Mouse (Mus musculus) lung, postnatal 25 days (tissue): Measurements from ENCODE around the gene Sf3a3.
"Not testable (repeated sequence)": the region's sequence is repeated elsewhere in the genome, so short reads cannot be mapped to it uniquely, and the experiment has no call there.

ENCODE experiments used
- DNase-seq: peaks from one replicate; pipeline ENCODE4 v3.0.0; 2022; ENCODE audit warnings: low spot score

Sf3a3 gene

GRCm38 (mm10) chr4:124700248-124700971 is 14.2 kb upstream of the Sf3a3 start, which contains the start of gene Fhl3:
Fhl3 (plus strand) TSS chr4:124700701.
- DNase-seq = peak; percentile 41

GRCm38 (mm10) chr4:124701052-124701845 is 13.3 kb upstream of the Sf3a3 start:
- DNase-seq = no peak

- no peak for DNase-seq
These were observed 12.7 kb upstream of the Sf3a3 start for GRCm38 (mm10) chr4:124701916-124702315.

DNA sequence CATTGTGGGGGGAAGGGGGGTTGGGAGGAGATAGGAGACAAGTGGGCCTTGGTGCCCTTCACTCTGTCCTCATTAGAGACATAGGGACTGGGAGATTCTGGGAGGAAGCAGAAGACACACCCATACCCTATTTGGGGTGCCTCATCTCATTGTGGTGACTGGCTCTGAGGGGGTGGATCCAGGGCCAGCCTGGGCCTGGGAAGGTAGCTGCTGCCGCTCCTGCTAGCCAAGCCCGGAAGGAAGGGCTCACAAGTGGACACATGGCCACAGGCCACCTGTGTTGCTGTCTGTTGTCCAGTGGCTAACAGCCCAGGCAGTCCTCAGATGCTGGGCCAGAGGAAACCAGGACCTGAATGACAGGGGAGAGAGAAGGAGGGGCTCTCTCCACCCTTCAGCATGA is 11.2 kb upstream of the Sf3a3 start:
- no peak for DNase-seq

- DNase-seq = no peak
These were observed 10.4 kb upstream of the Sf3a3 start for GRCm38 (mm10) chr4:124703881-124704796.

- DNase-seq = peak; percentile 45
These were observed 9.6 kb upstream of the Sf3a3 start for GRCm38 (mm10) chr4:124704797-124705474.

DNA sequence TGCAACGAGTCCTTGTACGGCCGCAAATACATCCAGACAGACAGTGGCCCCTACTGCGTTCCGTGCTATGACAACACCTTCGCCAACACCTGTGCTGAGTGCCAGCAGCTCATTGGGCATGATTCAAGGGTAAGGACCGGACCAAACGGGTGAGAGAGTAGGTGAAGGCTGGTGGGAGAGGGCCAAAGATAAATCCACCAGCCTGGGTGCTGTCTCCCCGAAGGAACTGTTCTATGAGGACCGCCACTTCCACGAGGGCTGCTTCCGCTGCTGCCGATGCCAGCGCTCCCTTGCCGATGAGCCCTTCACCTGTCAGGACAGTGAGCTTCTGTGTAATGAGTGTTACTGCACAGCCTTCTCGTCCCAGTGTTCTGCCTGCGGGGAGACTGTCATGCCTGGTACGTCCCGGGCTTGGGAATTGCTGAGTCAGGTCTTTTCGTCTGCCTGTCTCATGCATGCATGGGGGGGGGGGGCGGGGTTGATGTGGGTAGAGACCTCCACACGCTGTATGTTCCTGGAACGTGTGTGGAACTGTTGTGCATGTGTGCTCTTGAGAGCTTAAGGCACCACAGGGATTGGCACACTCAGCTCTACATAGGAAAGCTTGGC is 8.8 kb upstream of the Sf3a3 start:
- DNase-seq = no peak

DNA sequence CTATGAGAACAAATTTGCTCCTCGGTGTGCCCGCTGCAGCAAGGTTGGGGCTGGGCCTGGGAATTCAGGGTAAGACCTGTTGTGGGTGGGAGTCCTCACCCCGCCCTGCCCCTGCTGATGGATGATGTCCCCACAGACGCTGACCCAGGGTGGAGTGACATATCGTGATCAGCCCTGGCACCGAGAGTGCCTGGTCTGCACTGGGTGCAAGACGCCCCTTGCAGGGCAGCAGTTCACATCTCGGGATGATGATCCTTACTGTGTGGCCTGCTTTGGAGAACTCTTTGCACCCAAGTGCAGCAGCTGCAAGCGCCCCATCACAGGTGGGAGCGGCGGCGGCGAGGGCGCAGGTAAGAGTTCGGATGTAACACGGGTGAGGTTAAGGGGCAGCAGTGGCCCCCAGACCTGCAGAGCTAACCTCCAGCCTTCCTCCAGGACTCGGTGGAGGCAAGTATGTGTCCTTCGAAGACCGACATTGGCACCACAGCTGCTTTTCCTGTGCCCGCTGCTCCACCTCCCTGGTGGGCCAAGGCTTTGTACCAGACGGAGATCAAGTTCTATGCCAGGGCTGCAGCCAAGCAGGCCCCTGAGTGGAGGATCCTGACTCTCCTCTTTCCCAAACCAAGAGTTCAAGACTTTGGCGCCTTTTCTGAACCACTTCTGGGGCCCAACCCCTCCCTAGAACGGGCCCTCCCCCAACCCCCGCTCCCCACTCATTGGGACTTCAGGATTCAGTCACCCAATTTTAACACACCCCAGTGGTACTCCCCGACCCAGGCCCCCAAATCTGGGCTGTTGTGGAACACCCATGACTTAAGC is 7.0 kb upstream of the Sf3a3 start:
- not testable (repeated sequence) for DNase-seq

GRCm38 (mm10) chr4:124708200-124708517 is 6.4 kb upstream of the Sf3a3 start:
- not testable (repeated sequence) for DNase-seq

DNA sequence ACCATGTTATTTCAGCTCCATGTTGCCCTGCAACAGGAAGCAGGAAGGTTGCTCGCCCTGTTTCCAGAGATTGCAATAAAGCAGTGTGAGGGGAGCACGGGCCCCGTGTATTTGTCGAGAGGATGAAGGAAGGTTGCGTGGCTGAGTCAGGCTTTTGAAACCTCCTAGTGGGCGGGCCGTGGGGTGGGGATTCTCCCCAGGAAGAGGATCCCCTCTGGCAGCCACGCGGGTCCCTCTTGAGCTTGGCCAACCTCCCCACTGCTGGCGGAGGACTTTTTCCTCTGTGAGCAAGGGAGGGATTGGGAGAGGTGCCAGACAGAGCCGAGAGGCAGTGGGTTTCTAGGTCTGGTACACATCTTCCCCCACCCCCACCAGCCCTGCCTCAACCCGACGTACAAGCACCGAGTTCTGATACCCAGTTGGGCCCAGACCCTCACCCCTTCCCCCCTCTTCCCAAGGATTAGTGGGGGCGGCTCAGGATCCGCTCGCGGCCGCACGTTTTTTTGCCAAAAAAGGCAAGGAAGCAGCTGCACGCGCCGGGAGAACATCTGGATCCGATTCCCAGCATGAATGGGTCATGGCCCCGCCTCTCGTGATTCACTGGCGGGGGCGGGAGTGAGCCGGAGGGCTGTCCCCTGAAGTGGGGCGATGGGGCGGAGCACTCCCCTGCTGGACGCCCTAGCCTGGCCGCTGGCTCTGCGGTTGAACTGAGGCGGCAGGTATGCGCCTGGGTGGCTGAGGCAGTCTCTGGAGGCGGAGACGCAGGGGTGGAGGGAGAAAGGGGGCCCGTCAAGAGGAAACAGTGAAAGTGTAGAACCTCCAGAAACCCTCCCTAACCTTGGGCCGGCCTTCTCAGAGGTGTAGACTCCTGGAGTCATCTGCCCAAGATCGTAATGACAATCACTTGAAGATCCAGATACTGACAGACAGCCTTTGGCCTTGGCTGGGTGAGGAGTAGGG is 5.8 kb upstream of the Sf3a3 start:
- DNase-seq = peak; percentile 93

- peak; percentile 42 for DNase-seq
These were observed 4.6 kb upstream of the Sf3a3 start for GRCm38 (mm10) chr4:124709961-124710446.

DNA sequence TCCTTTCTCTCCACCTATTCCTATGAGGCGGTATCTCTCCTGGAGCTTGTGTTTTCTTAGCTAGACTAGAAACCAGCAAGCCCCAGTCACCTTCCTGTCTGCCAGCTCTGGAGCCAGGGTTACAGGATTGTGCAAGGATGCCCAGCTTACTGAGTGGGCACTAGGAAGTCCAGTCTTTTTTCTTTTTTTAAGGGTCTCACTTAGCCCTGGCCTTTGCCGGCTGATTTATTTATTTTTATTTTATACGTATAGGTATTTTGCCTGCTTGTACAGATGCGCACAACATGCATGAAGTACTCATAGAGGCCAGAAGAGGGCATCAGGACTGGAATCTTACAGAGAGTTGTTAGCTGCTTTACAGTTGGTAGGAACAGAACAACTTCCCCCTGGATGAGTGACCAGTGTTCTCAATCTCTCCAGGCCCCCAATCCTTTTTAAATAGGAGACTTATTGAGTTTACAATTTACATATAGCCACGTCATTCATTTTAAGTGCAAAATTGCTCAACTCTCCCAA is 3.7 kb upstream of the Sf3a3 start:
- DNase-seq = peak; percentile 67

DNA sequence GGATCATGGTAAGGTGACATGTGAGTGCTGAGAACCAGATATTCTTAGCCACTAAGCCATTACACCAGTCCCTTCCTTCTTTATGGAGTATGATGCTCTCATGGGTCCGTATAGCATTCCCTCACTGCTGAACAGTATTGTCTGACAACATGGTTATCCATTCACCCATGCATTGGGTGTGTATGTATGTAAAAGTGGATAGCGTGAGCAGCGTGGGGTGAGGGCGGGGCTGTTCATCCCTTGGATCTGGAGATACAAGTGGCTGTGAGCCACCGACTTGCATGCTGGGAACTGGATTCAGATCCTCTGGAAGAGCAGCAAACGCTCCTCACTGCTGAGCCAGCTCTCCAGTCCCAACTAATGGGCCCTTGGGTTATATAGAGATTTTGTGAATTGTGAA is 2.0 kb upstream of the Sf3a3 start:
- DNase-seq = no peak

DNA sequence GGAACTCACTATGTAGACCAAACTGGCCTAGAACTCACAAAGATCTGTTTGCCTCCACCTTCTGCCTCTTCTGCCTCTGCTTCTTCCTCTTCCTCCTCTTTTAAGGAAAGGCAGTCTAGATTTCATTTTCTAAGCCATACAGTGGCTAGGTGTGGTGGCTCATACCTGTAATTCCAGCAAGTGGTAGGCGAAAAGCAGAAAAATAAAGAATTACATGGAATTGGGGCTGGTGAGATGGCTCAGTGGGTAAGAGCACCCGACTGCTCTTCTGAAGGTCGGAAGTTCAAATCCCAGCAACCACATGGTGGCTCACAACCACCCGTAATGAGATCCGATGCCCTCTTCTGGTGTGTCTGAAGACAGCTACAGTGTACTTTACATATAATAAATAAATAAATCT is 726 bp upstream of the Sf3a3 start:
- not testable (repeated sequence) for DNase-seq

DNA sequence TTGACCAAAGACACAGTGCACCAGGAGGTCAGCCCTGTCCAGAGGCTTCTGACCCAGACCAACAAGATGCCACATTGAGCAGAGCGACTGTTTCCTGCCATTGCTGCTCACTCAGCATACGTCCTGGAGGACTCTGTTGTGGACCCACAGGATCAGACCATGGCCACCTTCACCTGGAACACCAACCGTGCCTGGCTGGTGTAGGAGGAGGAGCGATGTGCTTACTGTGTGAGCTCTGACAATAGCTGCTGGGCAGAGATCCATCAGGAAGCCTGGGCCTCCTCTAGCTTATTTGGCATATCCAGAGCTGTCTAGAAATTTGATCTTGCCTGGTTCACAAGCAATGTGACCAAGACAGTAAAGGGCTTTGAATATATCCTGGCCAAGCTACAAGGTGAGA is 4.5 kb downstream of the Sf3a3 start:
- DNase-seq = no peak

DNA sequence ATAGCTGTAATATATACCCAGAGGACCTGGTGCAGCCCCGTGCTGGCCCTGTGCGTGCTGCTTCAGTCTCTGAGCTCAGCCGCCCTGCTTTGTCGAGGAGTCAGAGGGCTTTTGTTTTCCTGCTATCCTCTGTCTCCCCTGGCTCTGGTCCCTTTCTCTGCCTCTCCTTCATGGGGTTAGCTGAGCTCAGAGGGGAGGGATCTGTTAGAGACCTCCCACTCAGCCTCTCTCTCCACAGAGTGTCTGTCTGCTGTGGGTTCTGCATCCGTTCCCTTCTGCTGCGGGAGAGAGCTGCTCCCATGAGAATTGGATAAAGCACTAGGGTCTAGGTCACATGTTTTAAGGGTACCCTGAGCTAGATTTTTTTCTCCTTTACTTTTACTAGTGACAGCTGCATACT is 11.5 kb downstream of the Sf3a3 start:
- DNase-seq = no peak

DNA sequence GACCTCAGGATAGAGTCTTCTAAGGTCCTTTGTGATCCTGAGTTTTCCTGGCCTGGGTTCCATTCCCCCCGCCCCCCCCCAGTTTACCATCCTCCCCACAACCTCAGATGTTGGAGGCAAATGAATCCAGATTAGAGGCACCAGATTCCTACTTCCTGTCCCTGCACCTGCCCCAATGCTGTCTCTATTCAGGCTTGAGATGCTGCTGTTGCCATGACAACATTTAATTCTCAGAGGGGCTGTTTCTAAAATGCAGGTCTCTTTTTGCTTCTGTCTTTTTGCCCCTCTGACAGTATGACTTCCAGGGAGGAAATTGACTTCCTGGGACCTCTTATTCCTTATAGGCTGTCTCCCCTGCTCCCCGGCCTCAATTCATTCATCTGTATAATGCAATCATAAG is 22.4 kb downstream of the Sf3a3 start:
- no peak for DNase-seq

- DNase-seq = no peak
These were observed 22.9 kb downstream of the Sf3a3 start for GRCm38 (mm10) chr4:124737486-124737885.

GRCm38 (mm10) chr4:124738013-124738412 is 23.4 kb downstream of the Sf3a3 start:
- no peak for DNase-seq
